Comparison of ENCODE assay signal across 19 mouse cellular contexts in genomic region chr1:175550586-175550985, GRCm38 (mm10). TPM values are rescaled to one million over a fixed set of nuclear protein-coding genes. Genes with fewer than 3 reads are reported as not detected.
DNase-seq lines count a peak whose midpoint lies in the region; ATAC-seq and TF ChIP-seq lines count a peak whose summit lies in the region.
"Had no signal": no experiment of that assay in that cellular context is flagged by ENCODE, and none has a peak within 500 bp of the region (broad histone marks: within the 10 kb centered on the region; RNA-seq: fewer than 3 reads in every experiment).

No protein-coding gene starts in this region.

- no peak for TF ChIP-seq CTCF in hindbrain, postnatal 0 days (IDR thresholded peaks at IDR 0.05; ENCODE audit: low read depth)
- TF ChIP-seq CTCF in midbrain, postnatal 0 days (IDR thresholded peaks at IDR 0.05): no peak

- H3K9ac ChIP-seq in hindbrain, postnatal 0 days (replicated peaks; ENCODE audit: low read length): no peak overlapping the region
- no peak overlapping the region for H3K9ac ChIP-seq in hindbrain, embryonic 13.5 days
- H3K9ac ChIP-seq in midbrain, postnatal 0 days (replicated peaks; ENCODE audit: low read length, poor library complexity, severe bottlenecking): no peak overlapping the region
- H3K9ac ChIP-seq in midbrain, embryonic 14.5 days (replicated peaks; ENCODE audit: low read length): no peak overlapping the region
- H3K9ac ChIP-seq: forebrain, embryonic 15.5 days; hindbrain, embryonic 12.5 days had no signal

- no peaks in the 10 kb centered on the region for H3K36me3 ChIP-seq in hindbrain, postnatal 0 days (ENCODE audit: insufficient read depth, low read length)
- no peaks in the 10 kb centered on the region for H3K36me3 ChIP-seq in hindbrain, embryonic 13.5 days
- H3K36me3 ChIP-seq in midbrain, postnatal 0 days (ENCODE audit: insufficient read depth, low read length): no peaks in the 10 kb centered on the region
- no peaks in the 10 kb centered on the region for H3K36me3 ChIP-seq in midbrain, embryonic 14.5 days (ENCODE audit: control insufficient read depth, insufficient read depth, low read length)
- H3K36me3 ChIP-seq: embryonic facial prominence, embryonic 10.5 days; forebrain, embryonic 15.5 days; heart, embryonic 10.5 days; hindbrain, embryonic 12.5 days had no signal

- 81% methylated on average over 1 of the region's 1 CpGs for WGBS in hindbrain, postnatal 0 days
- 88% methylated on average over 1 of the region's 1 CpGs for WGBS in hindbrain, embryonic 13.5 days
- 63% methylated on average over 1 of the region's 1 CpGs for WGBS in midbrain, postnatal 0 days
- 88% methylated on average over 1 of the region's 1 CpGs for WGBS in midbrain, embryonic 14.5 days

- no peak overlapping the region for H3K27ac ChIP-seq in hindbrain, postnatal 0 days
- no peak overlapping the region for H3K27ac ChIP-seq in hindbrain, embryonic 13.5 days
- H3K27ac ChIP-seq in midbrain, postnatal 0 days (ENCODE audit: low read depth, low read length): 0 out of 2 replicates have a peak overlapping the region, but pooled peaks have one; percentile 58
- no peak overlapping the region for H3K27ac ChIP-seq in midbrain, embryonic 14.5 days (replicated peaks; ENCODE audit: low read depth, low read length)
- H3K27ac ChIP-seq: embryonic facial prominence, embryonic 10.5 days; forebrain, embryonic 15.5 days; heart, embryonic 10.5 days; hindbrain, embryonic 12.5 days had no signal

- peak; percentile 9 for DNase-seq in hindbrain, postnatal 0 days (ENCODE audit: low spot score)
- peak; percentile 38 for DNase-seq in layer of hippocampus, adult 9-11 months
- no peak for DNase-seq in layer of hippocampus, postnatal 25 days (ENCODE audit: extremely low spot score in 1 of 2, low spot score in 1 of 2)
- DNase-seq in midbrain, postnatal 0 days (ENCODE audit: low spot score): no peak
- no peak for DNase-seq in midbrain, embryonic 14.5 days
- peak; percentile 33 for DNase-seq in telencephalon, adult 2 months (ENCODE audit: low read depth, low spot score)
- no peak for DNase-seq in gastrocnemius, postnatal 14 days
- DNase-seq: adrenal gland, adult 2 months; adrenal gland, postnatal 25 days; cerebellum, adult 18-20 months; cerebellum, postnatal 10 days; heart, adult 18-20 months; heart, postnatal 10 days; heart, postnatal 4 days had no signal

- no peaks in the 10 kb centered on the region for H3K9me3 ChIP-seq in hindbrain, postnatal 0 days (ENCODE audit: low read length)
- no peaks in the 10 kb centered on the region for H3K9me3 ChIP-seq in hindbrain, embryonic 13.5 days
- no peaks in the 10 kb centered on the region for H3K9me3 ChIP-seq in midbrain, postnatal 0 days (ENCODE audit: low read length)
- H3K9me3 ChIP-seq in midbrain, embryonic 14.5 days (ENCODE audit: control insufficient read depth, low read length): no peaks in the 10 kb centered on the region
- H3K9me3 ChIP-seq: embryonic facial prominence, embryonic 10.5 days; forebrain, embryonic 15.5 days; heart, embryonic 10.5 days; hindbrain, embryonic 12.5 days had no signal

- no peak overlapping the region for H3K4me2 ChIP-seq in hindbrain, postnatal 0 days (ENCODE audit: low read depth, low read length)
- no peak overlapping the region for H3K4me2 ChIP-seq in hindbrain, embryonic 13.5 days
- no peak overlapping the region for H3K4me2 ChIP-seq in midbrain, postnatal 0 days (ENCODE audit: low read depth, low read length, poor library complexity, severe bottlenecking)
- H3K4me2 ChIP-seq in midbrain, embryonic 14.5 days (ENCODE audit: low read length): no peak overlapping the region
- H3K4me2 ChIP-seq: forebrain, embryonic 15.5 days; hindbrain, embryonic 12.5 days had no signal

- H3K4me3 ChIP-seq in hindbrain, postnatal 0 days (ENCODE audit: low read length): no peak overlapping the region
- H3K4me3 ChIP-seq in hindbrain, embryonic 13.5 days: no peak overlapping the region
- no peak overlapping the region for H3K4me3 ChIP-seq in midbrain, postnatal 0 days (ENCODE audit: low read depth, low read length)
- no peak overlapping the region for H3K4me3 ChIP-seq in midbrain, embryonic 14.5 days (replicated peaks; ENCODE audit: low read depth, low read length)
- H3K4me3 ChIP-seq: embryonic facial prominence, embryonic 10.5 days; forebrain, embryonic 15.5 days; heart, embryonic 10.5 days; hindbrain, embryonic 12.5 days had no signal

- intact Hi-C loops in gastrocnemius, postnatal 14 days (cut with DNase I; ENCODE audit: low total_unique reads): no loop called here

- no peaks in the 10 kb centered on the region for H3K4me1 ChIP-seq in hindbrain, postnatal 0 days (ENCODE audit: insufficient read depth, low read length)
- H3K4me1 ChIP-seq in hindbrain, embryonic 13.5 days (replicated peaks): no peaks in the 10 kb centered on the region
- no peaks in the 10 kb centered on the region for H3K4me1 ChIP-seq in midbrain, postnatal 0 days (ENCODE audit: insufficient read depth, low read length)
- H3K4me1 ChIP-seq in midbrain, embryonic 14.5 days (ENCODE audit: control insufficient read depth, insufficient read depth, low read length): no peaks in the 10 kb centered on the region
- H3K4me1 ChIP-seq: embryonic facial prominence, embryonic 10.5 days; forebrain, embryonic 15.5 days; heart, embryonic 10.5 days; hindbrain, embryonic 12.5 days had no signal

- H3K27me3 ChIP-seq in hindbrain, postnatal 0 days (ENCODE audit: insufficient read depth, low read length): no peaks in the 10 kb centered on the region
- H3K27me3 ChIP-seq in hindbrain, embryonic 13.5 days: no peaks in the 10 kb centered on the region
- no peaks in the 10 kb centered on the region for H3K27me3 ChIP-seq in midbrain, postnatal 0 days (ENCODE audit: insufficient read depth, low read length)
- H3K27me3 ChIP-seq in midbrain, embryonic 14.5 days (ENCODE audit: control insufficient read depth, insufficient read depth, low read length): no peaks in the 10 kb centered on the region
- H3K27me3 ChIP-seq: forebrain, embryonic 15.5 days; hindbrain, embryonic 12.5 days had no signal

- no peak for ATAC-seq in hindbrain, postnatal 0 days
- no peak for ATAC-seq in hindbrain, embryonic 13.5 days (ENCODE audit: low FRiP score)
- no peak; the same call in 1 of the 2 replicates for ATAC-seq in midbrain, postnatal 0 days (ENCODE audit: low FRiP score)
- ATAC-seq in midbrain, embryonic 14.5 days (ENCODE audit: low FRiP score, low TSS enrichment): no peak
- ATAC-seq: forebrain, embryonic 15.5 days had no signal

RNA-seq across cellular contexts. Expression of gene Rgs7, which starts 58.3 kb away (rescaled TPM):
- total RNA-seq in hindbrain, postnatal 0 days (2014; rRNA removed): 32.5 and 35.2 TPM in 2 replicates
- polyA plus RNA-seq in hindbrain, postnatal 0 days (2015; fragmentation: Nextera tagmentation; extraction: Ambion mirVana): 40.8 and 41.6 TPM in 2 replicates
- polyA plus RNA-seq in hindbrain, embryonic 13.5 days (2015; fragmentation: Nextera tagmentation; extraction: Ambion mirVana): 27.1 and 28.9 TPM in 2 replicates
- total RNA-seq in layer of hippocampus, postnatal 25 days (2021): 10 to 100 TPM; 76.8 to 80.3 TPM
- 40.5 and 42.8 TPM in 2 replicates for total RNA-seq in midbrain, postnatal 0 days (2014; rRNA removed)
- polyA plus RNA-seq in midbrain, postnatal 0 days (2015; fragmentation: Nextera tagmentation; extraction: Ambion mirVana): 48.1 and 50.3 TPM in 2 replicates
- 33.8 and 35.0 TPM in 2 replicates for polyA plus RNA-seq in midbrain, embryonic 14.5 days (2014; fragmentation: Nextera tagmentation; extraction: Ambion mirVana)
- under 1 TPM; 0.12 to 0.22 TPM for total RNA-seq in gastrocnemius, postnatal 14 days (2021)

Comparison
In these comparisons a context has a peak if more than half of its experiments do, and no peak if none do; other contexts are left out.
1. DNase-seq: peak in hindbrain, postnatal 0 days (single experiment), layer of hippocampus, adult 9-11 months (single experiment) and telencephalon, adult 2 months (single experiment); none in layer of hippocampus, postnatal 25 days (0 of 2), midbrain, postnatal 0 days (single experiment), midbrain, embryonic 14.5 days (single experiment) and gastrocnemius, postnatal 14 days (single experiment).
2. RNA of gene Rgs7, which starts 58.3 kb away (total RNA-seq): 76.8 to 80.3 TPM in layer of hippocampus, postnatal 25 days, 40.5 to 42.8 TPM in midbrain, postnatal 0 days and 32.5 to 35.2 TPM in hindbrain, postnatal 0 days; 0.12 to 0.22 TPM in gastrocnemius, postnatal 14 days; every median in the first group is over 10 times any median in the second.